Mouse (Mus musculus) limb, embryonic 14.5 days (tissue): ENCODE results near the gene Sppl3. TPM values are rescaled to one million over a fixed set of nuclear protein-coding genes. Genes with fewer than 3 reads are reported as not detected.

Experiments
- ATAC-seq: fragments of 200-750 bp; cut with Nextera tagmentation; 2 replicates; pipeline ENCODE4 v1.8.0; 2017; ENCODE audit warnings: low read depth, moderate number of reproducible peaks, moderate TSS enrichment; ENCODE audit not compliant: low FRiP score
- DNase-seq: peaks from one replicate; pipeline ENCODE4 v3.0.0-alpha.2; 2015; ENCODE audit warnings: low spot score
- H3K27ac ChIP-seq: fragments of 300-500 bp; sonication (generic); replicated peaks from 2 replicates; pipeline ENCODE4 v1.5.1; 2014; ENCODE audit warnings: low read depth, mild to moderate bottlenecking, low read length, moderate library complexity, mixed read lengths
- H3K27me3 ChIP-seq: fragments of 300-500 bp; sonication (generic); 2 replicates; pipeline ENCODE4 v1.6.1; 2014; ENCODE audit warnings: low read length, mixed read lengths; ENCODE audit not compliant: control insufficient read depth, insufficient read depth
- H3K36me3 ChIP-seq: fragments of 300-500 bp; sonication (generic); 2 replicates; pipeline ENCODE4 v1.6.1; 2014; ENCODE audit warnings: mild to moderate bottlenecking, low read length, moderate library complexity, mixed read lengths; ENCODE audit not compliant: control insufficient read depth, insufficient read depth
- H3K4me1 ChIP-seq: fragments of 300-500 bp; sonication (generic); 2 replicates; pipeline ENCODE4 v1.6.1; 2014; ENCODE audit warnings: antibody characterized with exemption, low read length, mixed read lengths; ENCODE audit not compliant: control insufficient read depth, insufficient read depth
- H3K4me2 ChIP-seq: fragments of 300-500 bp; sonication (generic); replicated peaks from 2 replicates; pipeline ENCODE4 v1.6.1; 2014; ENCODE audit warnings: low read depth, mild to moderate bottlenecking, low read length, moderate library complexity; ENCODE audit not compliant: severe bottlenecking
- H3K4me3 ChIP-seq: fragments of 300-500 bp; sonication (generic); replicated peaks from 2 replicates; pipeline ENCODE4 v1.5.1; 2014; ENCODE audit warnings: low read length
- H3K9ac ChIP-seq: fragments of 300-500 bp; sonication (generic); 2 replicates; pipeline ENCODE4 v1.6.1; 2014; ENCODE audit warnings: mild to moderate bottlenecking, low read depth, low read length, moderate library complexity; ENCODE audit not compliant: severe bottlenecking
- H3K9me3 ChIP-seq: fragments of 300-500 bp; sonication (generic); 2 replicates; pipeline ENCODE4 v1.6.1; 2016; ENCODE audit warnings: low read length; ENCODE audit not compliant: control insufficient read depth
- POLR2A ChIP-seq: fragments of 200-500 bp; IDR thresholded peaks from 2 replicates; pipeline ENCODE4 v1.8.0; 2012; ENCODE audit warnings: inconsistent platforms, mild to moderate bottlenecking, moderate library complexity, borderline replicate concordance; ENCODE audit not compliant: insufficient read depth, insufficient read length; ENCODE audit errors: extremely low read depth
- WGBS: fragments of 180-500 bp; shearing (Covaris S2); extraction: QIAGEN DNeasy Blood & Tissue Kit; methylation state at CpG from one replicate; pipeline ENCODE4 v1.1.7; 2014; 5-methylcytosine and 5-hydroxymethylcytosine counted together
- polyA plus RNA-seq, 2 experiments: library from polyadenylated mRNA; depleted of rRNA in 1 of 2; stranded (reverse) in 1 of 2; unstranded in 1 of 2; fragments of >200 nt; fragmentation: Nextera tagmentation in 1 of 2; extraction: Ambion mirVana in 1 of 2; gene quantifications; 2 replicates each; pipeline versions ENCODE4 v1.2.1 to v1.2.3; 2012 to 2014

The Sppl3 gene
- polyA plus RNA-seq, 2 experiments: 42.7 to 100 TPM

DNA sequence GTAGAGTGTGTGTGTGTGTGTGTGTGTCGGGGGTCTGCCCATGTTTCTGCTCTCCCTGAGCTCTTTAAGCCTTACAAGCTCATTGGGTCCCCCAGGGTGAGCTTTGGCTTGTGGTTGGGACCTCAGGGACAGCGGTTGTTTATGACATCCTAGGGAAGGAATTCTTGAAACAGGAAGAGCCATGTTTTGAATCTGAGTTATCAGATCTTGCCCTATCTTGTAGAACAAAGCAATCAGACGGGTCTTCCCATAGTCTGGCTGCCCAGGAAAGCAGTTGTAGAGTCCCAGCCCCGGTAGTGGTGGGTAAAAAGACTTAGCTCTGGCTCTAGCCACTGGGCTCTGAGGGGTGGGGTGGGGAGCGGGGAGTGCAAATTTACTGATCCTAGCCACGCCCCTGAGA, 13.6 kb upstream of the Sppl3 start:
- DNase-seq (no peak), ATAC-seq (no peak)
- no peaks in the 10 kb centered on the region for H3K36me3 ChIP-seq
- H3K9me3 ChIP-seq: no peaks in the 10 kb centered on the region
- no peaks in the 10 kb centered on the region for H3K27me3 ChIP-seq
- H3K4me2 ChIP-seq: no peak overlapping the region
- H3K27ac ChIP-seq: no peak overlapping the region
- 56% methylated on average over 6 of the region's 6 CpGs for WGBS
- H3K9ac ChIP-seq: no peak overlapping the region
- no peaks in the 10 kb centered on the region for H3K4me1 ChIP-seq
- H3K4me3 ChIP-seq: no peak overlapping the region
- TF ChIP-seq POLR2A: no peak

DNA sequence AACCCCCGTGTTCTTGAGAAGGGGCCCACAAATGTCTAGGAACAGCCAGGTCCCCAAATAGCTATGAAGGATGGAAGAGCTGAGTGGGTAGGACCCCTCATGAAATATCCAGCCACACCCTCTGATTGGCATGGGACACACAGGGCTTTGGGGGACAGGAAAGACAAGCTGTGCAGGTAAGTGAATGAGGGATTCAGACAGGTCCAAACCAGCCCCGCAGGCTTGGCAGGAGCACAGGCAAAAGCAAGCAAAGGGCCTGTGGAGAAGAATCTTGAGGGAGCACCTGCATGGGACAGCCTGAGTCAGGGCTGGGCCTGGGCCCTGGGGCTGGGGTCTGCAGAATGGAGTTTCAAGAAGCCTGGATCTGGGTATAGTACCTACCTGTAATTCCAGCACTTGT, 10.4 kb upstream of the Sppl3 start:
- H3K4me1 ChIP-seq: no peaks in the 10 kb centered on the region
- no peak overlapping the region for H3K9ac ChIP-seq
- 74% methylated on average over 2 of the region's 2 CpGs for WGBS
- TF ChIP-seq POLR2A: no peak
- DNase-seq (no peak), ATAC-seq (no peak)
- no peaks in the 10 kb centered on the region for H3K27me3 ChIP-seq
- no peak overlapping the region for H3K4me2 ChIP-seq
- no peak overlapping the region for H3K27ac ChIP-seq
- H3K4me3 ChIP-seq: no peak overlapping the region
- no peaks in the 10 kb centered on the region for H3K9me3 ChIP-seq
- H3K36me3 ChIP-seq: no peaks in the 10 kb centered on the region

DNA sequence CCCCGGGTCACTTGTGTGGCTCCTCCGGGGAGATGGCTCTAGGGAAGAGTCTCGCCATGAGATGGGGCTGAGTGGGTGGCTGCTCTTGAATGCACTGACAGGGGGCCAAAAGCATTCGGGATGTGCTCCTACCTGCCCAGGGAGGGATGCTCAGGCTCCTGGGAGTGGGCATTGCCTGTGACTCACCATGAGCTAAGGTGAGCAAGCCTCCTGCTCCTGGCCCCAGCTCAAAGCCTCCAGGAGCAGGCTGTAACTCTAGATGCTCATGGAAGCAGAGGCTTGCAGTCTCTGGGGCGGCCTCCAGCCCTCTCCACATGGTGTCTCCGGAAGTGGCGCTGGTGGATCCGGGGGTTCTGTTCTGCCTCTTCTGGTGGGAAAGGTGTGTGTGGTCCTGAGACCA, 9.5 kb upstream of the Sppl3 start:
- ATAC-seq (no peak), DNase-seq (no peak)
- Histone ChIP-seq H3K4me3 (no peak overlapping the region), H3K27ac (no peak overlapping the region), H3K27me3 (no peaks in the 10 kb centered on the region), H3K9ac (no peak overlapping the region), H3K4me1 (no peaks in the 10 kb centered on the region), H3K9me3 (no peaks in the 10 kb centered on the region), H3K4me2 (no peak overlapping the region), H3K36me3 (no peaks in the 10 kb centered on the region)
- 67% methylated on average over 8 of the region's 8 CpGs for WGBS
- TF ChIP-seq POLR2A: no peak

DNA sequence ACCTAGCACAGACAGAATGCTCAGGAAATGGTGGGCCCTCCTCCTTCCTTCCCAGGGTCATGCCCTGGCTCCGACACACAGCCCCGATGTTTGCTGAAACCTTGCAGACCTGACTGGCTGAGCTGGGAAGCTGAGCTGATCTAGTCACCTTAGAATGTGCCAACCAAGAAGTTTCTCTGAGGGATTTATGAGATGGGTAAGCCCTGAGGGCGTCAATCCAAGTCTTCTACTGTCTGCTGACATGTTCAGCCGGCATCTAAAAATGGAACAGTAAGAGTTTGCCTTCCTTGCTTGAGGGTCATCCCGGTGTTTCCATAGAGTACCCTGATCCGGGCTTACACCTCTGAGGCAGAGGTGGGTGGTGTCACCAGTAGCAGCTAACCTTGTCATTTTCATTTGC, 8.2 kb upstream of the Sppl3 start:
- no peak overlapping the region for H3K4me2 ChIP-seq
- no peaks in the 10 kb centered on the region for H3K27me3 ChIP-seq
- no peak for ATAC-seq
- no peak overlapping the region for H3K27ac ChIP-seq
- no peaks in the 10 kb centered on the region for H3K4me1 ChIP-seq
- no peak for DNase-seq
- WGBS: 62% methylated on average over 6 of the region's 6 CpGs
- no peak overlapping the region for H3K9ac ChIP-seq
- H3K4me3 ChIP-seq: no peak overlapping the region
- H3K9me3 ChIP-seq: no peaks in the 10 kb centered on the region
- no peak for TF ChIP-seq POLR2A
- H3K36me3 ChIP-seq: no peaks in the 10 kb centered on the region

DNA sequence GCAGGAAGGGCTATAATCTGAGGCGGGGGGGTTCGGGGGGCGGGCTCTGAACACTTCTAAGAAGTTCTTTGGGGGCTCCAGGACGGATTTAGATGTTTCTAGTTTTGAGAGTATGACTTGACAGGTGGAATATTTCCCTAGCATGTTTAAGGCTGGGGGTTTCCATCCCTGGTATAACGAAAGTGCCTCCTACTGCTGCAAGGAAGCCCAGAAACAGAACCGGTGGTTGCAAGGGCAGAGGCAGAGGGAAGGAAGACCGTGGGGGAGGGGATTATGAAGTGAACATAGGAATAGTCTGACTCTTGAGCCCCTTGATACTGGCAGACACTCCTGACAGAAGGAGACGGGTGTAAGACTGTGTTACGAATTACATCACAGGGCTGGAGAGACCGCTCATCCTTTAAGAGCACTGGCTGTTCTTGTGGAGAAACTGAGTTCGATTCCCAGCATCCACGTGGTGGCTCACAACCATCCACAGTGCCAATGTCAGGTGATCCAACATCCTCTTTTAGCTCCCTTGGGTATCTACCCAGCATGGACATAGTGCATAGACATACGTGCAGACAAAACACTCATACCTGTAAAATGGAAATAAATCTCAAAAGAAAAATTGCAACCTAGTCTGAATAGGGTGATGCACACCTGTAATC, 7.6 kb upstream of the Sppl3 start:
- no peak overlapping the region for H3K9ac ChIP-seq
- no peak overlapping the region for H3K27ac ChIP-seq
- no peak for TF ChIP-seq POLR2A
- 71% methylated on average over 13 of the region's 13 CpGs for WGBS
- H3K4me1 ChIP-seq: no peaks in the 10 kb centered on the region
- no peaks in the 10 kb centered on the region for H3K9me3 ChIP-seq
- no peak overlapping the region for H3K4me3 ChIP-seq
- ATAC-seq (no peak), DNase-seq (no peak)
- H3K27me3 ChIP-seq: no peaks in the 10 kb centered on the region
- H3K36me3 ChIP-seq: no peaks in the 10 kb centered on the region
- no peak overlapping the region for H3K4me2 ChIP-seq

DNA sequence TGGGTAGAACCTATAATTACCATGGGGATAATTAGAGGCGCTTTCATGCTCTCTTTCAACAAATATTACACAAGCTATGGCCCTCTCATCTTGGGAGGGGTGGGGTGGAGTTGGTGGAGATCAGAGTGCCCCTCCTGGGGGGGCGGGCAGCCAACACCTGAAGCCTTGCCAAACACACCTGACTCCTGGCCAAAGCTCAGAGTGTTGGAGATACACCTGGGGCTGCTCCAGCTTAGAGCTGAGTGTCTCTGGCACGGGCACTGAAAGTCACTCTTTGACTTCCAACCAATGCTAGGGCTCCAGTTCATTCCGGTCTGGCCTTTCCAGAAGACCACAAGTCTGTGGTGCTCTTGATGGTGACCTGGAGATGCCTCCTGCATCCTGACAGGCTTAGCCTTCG, 3.2 kb upstream of the Sppl3 start:
- DNase-seq (no peak), ATAC-seq (no peak)
- Histone ChIP-seq H3K9ac (no peak overlapping the region), H3K4me1 (peaks cover 6% of the 10 kb centered on the region), H3K9me3 (no peaks in the 10 kb centered on the region), H3K4me2 (no peak overlapping the region), H3K27ac (no peak overlapping the region), H3K4me3 (no peak overlapping the region), H3K36me3 (no peaks in the 10 kb centered on the region), H3K27me3 (no peaks in the 10 kb centered on the region)
- whole genome bisulfite sequencing: 73% methylated on average over 5 of the region's 5 CpGs
- TF ChIP-seq POLR2A: no peak
